Mouse (Mus musculus): ENCODE data around the gene Zfpm1. TPM values are rescaled to one million over a fixed set of nuclear protein-coding genes. Genes with fewer than 3 reads are reported as not detected.

Gene Zfpm1
- polyA plus RNA-seq, 1 experiment from 2014 or later: 2.7 TPM

DNA sequence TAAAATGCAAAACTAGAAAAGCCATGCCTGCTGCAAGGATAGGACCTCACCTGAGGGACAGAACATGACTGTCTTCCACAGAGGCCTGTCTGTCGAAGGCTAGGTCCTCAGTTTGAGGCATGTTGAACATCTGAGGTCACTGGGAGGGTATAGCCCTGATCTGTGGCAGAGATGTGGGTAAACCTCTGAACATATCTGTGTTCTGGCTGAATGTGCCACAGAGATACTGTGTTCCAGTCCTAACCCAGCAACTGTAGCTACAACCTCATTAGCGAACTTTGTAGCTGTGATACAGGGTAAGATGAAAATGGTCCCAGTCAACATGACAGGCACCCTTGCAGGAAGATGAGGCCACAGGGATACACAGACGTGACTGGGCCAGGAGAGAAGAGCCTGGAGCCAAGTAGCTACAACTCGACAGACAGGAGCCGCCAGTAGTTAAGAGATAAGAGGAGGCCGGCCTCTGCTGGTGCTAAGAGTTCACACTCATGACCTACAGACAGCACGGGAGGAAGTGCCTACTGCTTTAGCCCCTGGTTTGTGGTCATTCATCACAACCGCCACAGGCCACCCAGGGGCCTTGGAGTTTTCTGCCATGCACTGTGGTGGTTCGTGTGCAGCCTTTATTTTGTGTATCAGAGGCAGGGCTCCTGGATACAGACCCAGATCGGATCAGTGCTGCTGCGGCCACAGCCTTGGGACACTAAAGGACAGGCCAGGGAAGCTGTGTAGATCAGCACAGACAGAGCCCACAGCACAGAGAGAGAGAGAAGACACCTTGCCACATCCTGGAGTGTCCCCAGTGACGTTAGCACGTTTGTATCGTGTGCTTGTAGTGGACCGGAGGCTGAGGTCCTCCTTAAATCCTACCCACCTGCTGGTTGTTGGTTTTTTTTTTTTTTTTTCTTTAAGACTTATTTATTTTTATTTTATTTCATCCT is 67.7 kb downstream of the Zfpm1 start:
- 37% methylated on average over 15 of the region's 15 CpGs for WGBS
- H3K27me3 ChIP-seq (ENCODE audit: control insufficient read depth, insufficient read depth, low read length): no peaks in the 10 kb centered on the region
- no peaks in the 10 kb centered on the region for H3K9me3 ChIP-seq (ENCODE audit: control insufficient read depth, low read length)
- H3K36me3 ChIP-seq (ENCODE audit: control insufficient read depth, insufficient read depth, low read length): no peaks in the 10 kb centered on the region
- no peak overlapping the region for H3K27ac ChIP-seq (ENCODE audit: low read depth, low read length)
- ATAC-seq (ENCODE audit: low FRiP score, low TSS enrichment): no peak
- no peak overlapping the region for H3K4me2 ChIP-seq (replicated peaks; ENCODE audit: low read depth, low read length)
- no peaks in the 10 kb centered on the region for H3K4me1 ChIP-seq (ENCODE audit: control insufficient read depth, insufficient read depth, low read length)
- H3K9ac ChIP-seq (ENCODE audit: low read depth, low read length): no peak overlapping the region
- no peak overlapping the region for H3K4me3 ChIP-seq (ENCODE audit: low read length)

GRCm38 (mm10) chr8:122350309-122351089 is 68.6 kb downstream of the Zfpm1 start:
- Histone ChIP-seq H3K4me2 (replicated peaks; ENCODE audit: low read depth, low read length) (no peak overlapping the region), H3K9me3 (ENCODE audit: control insufficient read depth, low read length) (no peaks in the 10 kb centered on the region), H3K27me3 (ENCODE audit: control insufficient read depth, insufficient read depth, low read length) (no peaks in the 10 kb centered on the region), H3K27ac (ENCODE audit: low read depth, low read length) (no peak overlapping the region), H3K9ac (ENCODE audit: low read depth, low read length) (no peak overlapping the region), H3K4me3 (ENCODE audit: low read length) (no peak overlapping the region), H3K4me1 (ENCODE audit: control insufficient read depth, insufficient read depth, low read length) (no peaks in the 10 kb centered on the region), H3K36me3 (ENCODE audit: control insufficient read depth, insufficient read depth, low read length) (no peaks in the 10 kb centered on the region)
- no peak for ATAC-seq (ENCODE audit: low FRiP score, low TSS enrichment)
- 49% methylated on average over 11 of the region's 11 CpGs for WGBS

DNA sequence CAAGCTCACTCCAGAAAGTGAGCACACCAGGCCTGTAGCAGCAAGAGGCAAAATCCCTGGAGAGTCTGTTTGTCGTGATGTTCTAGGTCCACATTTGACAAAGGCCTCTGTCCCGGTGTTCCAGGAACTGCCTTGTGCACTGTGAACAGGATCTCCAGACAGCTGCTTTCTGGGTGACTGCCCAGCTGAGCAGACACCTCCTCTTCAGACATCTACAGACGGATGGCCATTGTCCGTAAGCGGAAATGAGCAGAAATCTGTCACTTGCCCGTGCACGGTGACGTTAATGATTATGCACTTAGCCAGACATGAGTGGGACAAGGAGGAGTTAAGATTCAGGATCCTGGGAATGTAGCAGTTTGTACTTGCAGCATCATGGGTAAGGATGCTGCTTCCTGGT is 72.2 kb downstream of the Zfpm1 start:
- no peaks in the 10 kb centered on the region for H3K27me3 ChIP-seq (ENCODE audit: control insufficient read depth, insufficient read depth, low read length)
- ATAC-seq (ENCODE audit: low FRiP score, low TSS enrichment): no peak
- WGBS: 60% methylated on average over 8 of the region's 8 CpGs

GRCm38 (mm10) chr8:122355642-122356606 is 74.0 kb downstream of the Zfpm1 start:
- H3K27ac ChIP-seq (ENCODE audit: low read depth, low read length): no peak overlapping the region
- no peaks in the 10 kb centered on the region for H3K36me3 ChIP-seq (ENCODE audit: control insufficient read depth, insufficient read depth, low read length)
- H3K4me3 ChIP-seq (ENCODE audit: low read length): no peak overlapping the region
- 63% methylated on average over 9 of the region's 9 CpGs for WGBS
- H3K27me3 ChIP-seq (ENCODE audit: control insufficient read depth, insufficient read depth, low read length): no peaks in the 10 kb centered on the region
- H3K9ac ChIP-seq (ENCODE audit: low read depth, low read length): no peak overlapping the region
- H3K4me1 ChIP-seq (ENCODE audit: control insufficient read depth, insufficient read depth, low read length): no peaks in the 10 kb centered on the region
- ATAC-seq (ENCODE audit: low FRiP score, low TSS enrichment): no peak
- H3K4me2 ChIP-seq (replicated peaks; ENCODE audit: low read depth, low read length): no peak overlapping the region
- no peaks in the 10 kb centered on the region for H3K9me3 ChIP-seq (ENCODE audit: control insufficient read depth, low read length)

More for the DNA sequence above, 72.2 kb downstream of the Zfpm1 start:
- Histone ChIP-seq H3K4me2 (replicated peaks; ENCODE audit: low read depth, low read length) (no peak overlapping the region), H3K9me3 (ENCODE audit: control insufficient read depth, low read length) (no peaks in the 10 kb centered on the region), H3K4me1 (ENCODE audit: control insufficient read depth, insufficient read depth, low read length) (no peaks in the 10 kb centered on the region), H3K27ac (ENCODE audit: low read depth, low read length) (no peak overlapping the region), H3K36me3 (ENCODE audit: control insufficient read depth, insufficient read depth, low read length) (no peaks in the 10 kb centered on the region), H3K4me3 (ENCODE audit: low read length) (no peak overlapping the region), H3K9ac (ENCODE audit: low read depth, low read length) (no peak overlapping the region)

- H3K27me3 ChIP-seq (ENCODE audit: control insufficient read depth, insufficient read depth, low read length): no peaks in the 10 kb centered on the region
- H3K36me3 ChIP-seq (ENCODE audit: control insufficient read depth, insufficient read depth, low read length): no peaks in the 10 kb centered on the region
- no peak for ATAC-seq (ENCODE audit: low FRiP score, low TSS enrichment)
- H3K4me3 ChIP-seq (ENCODE audit: low read length): no peak overlapping the region
- H3K4me1 ChIP-seq (ENCODE audit: control insufficient read depth, insufficient read depth, low read length): no peaks in the 10 kb centered on the region
- H3K9ac ChIP-seq (ENCODE audit: low read depth, low read length): no peak overlapping the region
- no peak overlapping the region for H3K4me2 ChIP-seq (replicated peaks; ENCODE audit: low read depth, low read length)
- 62% methylated on average over 11 of the region's 11 CpGs for WGBS
- no peaks in the 10 kb centered on the region for H3K9me3 ChIP-seq (ENCODE audit: control insufficient read depth, low read length)
- no peak overlapping the region for H3K27ac ChIP-seq (ENCODE audit: low read depth, low read length)
These were observed 75.3 kb downstream of the Zfpm1 start for GRCm38 (mm10) chr8:122357202-122357601.

- Histone ChIP-seq H3K27ac (ENCODE audit: low read depth, low read length) (no peak overlapping the region), H3K4me1 (ENCODE audit: control insufficient read depth, insufficient read depth, low read length) (no peaks in the 10 kb centered on the region), H3K36me3 (ENCODE audit: control insufficient read depth, insufficient read depth, low read length) (no peaks in the 10 kb centered on the region), H3K9ac (ENCODE audit: low read depth, low read length) (no peak overlapping the region), H3K4me2 (replicated peaks; ENCODE audit: low read depth, low read length) (no peak overlapping the region), H3K27me3 (ENCODE audit: control insufficient read depth, insufficient read depth, low read length) (no peaks in the 10 kb centered on the region), H3K9me3 (ENCODE audit: control insufficient read depth, low read length) (no peaks in the 10 kb centered on the region), H3K4me3 (ENCODE audit: low read length) (no peak overlapping the region)
- ATAC-seq (ENCODE audit: low FRiP score, low TSS enrichment): no peak
- WGBS: 80% methylated on average over 5 of the region's 5 CpGs
These were observed 75.7 kb downstream of the Zfpm1 start for GRCm38 (mm10) chr8:122357641-122358040.

- Histone ChIP-seq H3K4me3 (ENCODE audit: low read length) (no peak overlapping the region), H3K4me1 (ENCODE audit: control insufficient read depth, insufficient read depth, low read length) (no peaks in the 10 kb centered on the region), H3K36me3 (ENCODE audit: control insufficient read depth, insufficient read depth, low read length) (no peaks in the 10 kb centered on the region), H3K9ac (ENCODE audit: low read depth, low read length) (no peak overlapping the region), H3K27ac (ENCODE audit: low read depth, low read length) (no peak overlapping the region), H3K9me3 (ENCODE audit: control insufficient read depth, low read length) (no peaks in the 10 kb centered on the region), H3K27me3 (ENCODE audit: control insufficient read depth, insufficient read depth, low read length) (no peaks in the 10 kb centered on the region), H3K4me2 (replicated peaks; ENCODE audit: low read depth, low read length) (no peak overlapping the region)
- ATAC-seq (ENCODE audit: low FRiP score, low TSS enrichment): no peak
- 78% methylated on average over 15 of the region's 15 CpGs for WGBS
These were observed 77.3 kb downstream of the Zfpm1 start for GRCm38 (mm10) chr8:122359111-122359775.

GRCm38 (mm10) chr8:122360696-122361416 is 78.9 kb downstream of the Zfpm1 start, which contains the start of gene Trhr2:
TSS of gene Trhr2 (minus strand) at chr8:122360746.
- Histone ChIP-seq H3K27me3 (ENCODE audit: control insufficient read depth, insufficient read depth, low read length) (no peaks in the 10 kb centered on the region), H3K9me3 (ENCODE audit: control insufficient read depth, low read length) (no peaks in the 10 kb centered on the region), H3K27ac (ENCODE audit: low read depth, low read length) (no peak within 1 kb of the TSS), H3K9ac (ENCODE audit: low read depth, low read length) (no peak within 1 kb of the TSS), H3K36me3 (ENCODE audit: control insufficient read depth, insufficient read depth, low read length) (no peaks in the 10 kb centered on the region), H3K4me1 (ENCODE audit: control insufficient read depth, insufficient read depth, low read length) (no peaks in the 10 kb centered on the region), H3K4me3 (ENCODE audit: low read length) (no peak within 1 kb of the TSS), H3K4me2 (replicated peaks; ENCODE audit: low read depth, low read length) (no peak within 1 kb of the TSS)
- no peak for ATAC-seq (ENCODE audit: low FRiP score, low TSS enrichment)
- 75% methylated on average over 7 of the region's 7 CpGs for WGBS
